In the genomic region with DNA sequence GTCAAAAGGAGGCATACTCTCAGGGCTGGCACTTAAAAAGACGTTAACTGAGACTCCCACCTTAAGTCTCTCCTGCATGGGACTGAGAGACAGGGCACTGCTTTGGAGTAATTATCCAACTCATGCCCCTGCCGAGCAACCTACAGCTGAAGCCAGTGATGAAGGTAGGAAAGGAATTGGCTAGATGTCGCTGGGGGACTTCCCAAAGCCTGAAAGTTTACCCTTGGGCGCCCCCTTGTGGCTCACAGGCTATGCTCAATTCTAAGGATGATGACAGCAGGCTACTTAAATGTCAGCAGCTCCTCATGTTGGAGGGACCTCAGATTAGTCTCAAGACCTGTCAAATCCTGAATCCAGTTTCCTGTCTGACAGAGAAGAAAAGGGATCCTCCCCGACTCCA, we compare ENCODE assay signal across 8 mouse cellular contexts. TPM values are rescaled to one million over a fixed set of nuclear protein-coding genes. Genes with fewer than 3 reads are reported as not detected.
A peak's percentile ranks its signal among the peaks of the same experiment; 100 is the strongest.
DNase-seq lines count a peak whose midpoint lies in the region; ATAC-seq lines count a peak whose summit lies in the region.

No protein-coding gene starts in this region.

- H3K4me1 ChIP-seq in limb, embryonic 11.5 days (ENCODE audit: control insufficient read depth, insufficient read depth, low read length), result no peaks in the 10 kb centered on the region

- no peaks in the 10 kb centered on the region for H3K9me3 ChIP-seq in limb, embryonic 11.5 days (ENCODE audit: control insufficient read depth, low read length)

- WGBS in limb, embryonic 11.5 days, result 10% methylated on average over 5 of the region's 5 CpGs

- H3K36me3 ChIP-seq in limb, embryonic 11.5 days (ENCODE audit: control insufficient read depth, insufficient read depth, low read length), result no peaks in the 10 kb centered on the region

- H3K27me3 ChIP-seq in limb, embryonic 11.5 days (ENCODE audit: control insufficient read depth, insufficient read depth, low read length), result no peaks in the 10 kb centered on the region

- H3K4me2 ChIP-seq in limb, embryonic 11.5 days (ENCODE audit: low read depth, severe bottlenecking), result no peak overlapping the region

- no peak for ATAC-seq in limb, embryonic 11.5 days (ENCODE audit: insufficient number of reproducible peaks, low FRiP score, low TSS enrichment, low read depth)

- H3K27ac ChIP-seq in limb, embryonic 11.5 days (replicated peaks; ENCODE audit: low read depth, low read length), result no peak overlapping the region

- DNase-seq in 3T3-L1 (ENCODE audit: low read depth, low spot score), result peak; percentile 99
- peak; percentile 95 for DNase-seq in adrenal gland, postnatal 10 days
- DNase-seq in embryo, embryonic 9.5 days (ENCODE audit: extremely low spot score), result peak; percentile 87
- peak; percentile 81 to 95 for DNase-seq in heart, adult 18-20 months
- DNase-seq in kidney, adult 8-10 months, result peak; percentile 73 to 91
- DNase-seq in limb, embryonic 11.5 days (ENCODE audit: low spot score), result peak; percentile 96
- peak; percentile 93 for DNase-seq in naive thymus-derived CD4-positive, alpha-beta T cell, adult 2 months (ENCODE audit: low read depth)
- peak; percentile 83 to 97 for DNase-seq in spleen, postnatal 4 days (ENCODE audit: low spot score in 2 of 2)

- no peak overlapping the region for H3K4me3 ChIP-seq in limb, embryonic 11.5 days (ENCODE audit: low read depth, low read length)

- no peak overlapping the region for H3K9ac ChIP-seq in limb, embryonic 11.5 days (ENCODE audit: low read length)

RNA-seq across cellular contexts. Expression of a gene that starts 35.7 kb away (rescaled TPM):
- total RNA-seq in adrenal gland, postnatal 10 days (2021), result under 1 TPM; 0.39 to 0.99 TPM
- total RNA-seq in heart, adult 18-20 months (2021), result 1 to 10 TPM; 1.5 to 2.8 TPM
- polyA plus RNA-seq in limb, embryonic 11.5 days (2014; fragmentation: Nextera tagmentation; extraction: Ambion mirVana), result not detected in 2 replicates

RNA-seq across cellular contexts. Expression of a gene that starts 43.9 kb away (rescaled TPM):
- 100 to 1,000 TPM; 123 to 129 TPM for total RNA-seq in adrenal gland, postnatal 10 days (2021)
- 10 to 100 TPM; 47.6 to 52.2 TPM for total RNA-seq in heart, adult 18-20 months (2021)
- polyA plus RNA-seq in limb, embryonic 11.5 days (2014; fragmentation: Nextera tagmentation; extraction: Ambion mirVana), result 75.0 and 83.9 TPM in 2 replicates

RNA-seq across cellular contexts. Expression of a gene that starts 44.0 kb away (rescaled TPM):
- 100 to 1,000 TPM; 110 to 118 TPM for total RNA-seq in adrenal gland, postnatal 10 days (2021)
- 10 to 100 TPM; 84.3 to 84.7 TPM for total RNA-seq in heart, adult 18-20 months (2021)
- 96.5 and 101 TPM in 2 replicates for polyA plus RNA-seq in limb, embryonic 11.5 days (2014; fragmentation: Nextera tagmentation; extraction: Ambion mirVana)

RNA-seq across cellular contexts. Expression of a gene that starts 44.5 kb away (rescaled TPM):
- total RNA-seq in adrenal gland, postnatal 10 days (2021), result 10 to 100 TPM; 14.1 to 16.0 TPM
- 10 to 100 TPM; 12.4 to 13.5 TPM for total RNA-seq in heart, adult 18-20 months (2021)
- polyA plus RNA-seq in limb, embryonic 11.5 days (2014; fragmentation: Nextera tagmentation; extraction: Ambion mirVana), result 8.0 and 8.6 TPM in 2 replicates

RNA-seq across cellular contexts. Expression of a gene that starts 50.4 kb away (rescaled TPM):
- 10 to 100 TPM; 29.3 to 41.2 TPM for total RNA-seq in adrenal gland, postnatal 10 days (2021)
- total RNA-seq in heart, adult 18-20 months (2021), result 10 to 100 TPM; 12.9 to 15.3 TPM
- polyA plus RNA-seq in limb, embryonic 11.5 days (2014; fragmentation: Nextera tagmentation; extraction: Ambion mirVana), result 33.7 and 36.1 TPM in 2 replicates
